Mouse (Mus musculus) lung, postnatal 0 days (tissue): ENCODE data around the gene Cep170. TPM values are rescaled to one million over a fixed set of nuclear protein-coding genes. Genes with fewer than 3 reads are reported as not detected.
"Not testable (repeated sequence)": the region's sequence is repeated elsewhere in the genome, so short reads cannot be mapped to it uniquely, and the experiment has no call there.

Experiments
- ATAC-seq: fragments of 200-750 bp; cut with Nextera tagmentation; 2 replicates; pipeline ENCODE4 v1.8.0; 2017; ENCODE audit warnings: moderate library complexity
- DNase-seq: peaks from one replicate; pipeline ENCODE4 v3.0.0-alpha.2; 2016; ENCODE audit warnings: low spot score
- H3K27ac ChIP-seq: fragments of 300-500 bp; sonication (generic); 2 replicates; pipeline ENCODE4 v1.5.1; 2014; ENCODE audit warnings: antibody characterized with exemption, mild to moderate bottlenecking, low read length, mixed read lengths
- H3K27me3 ChIP-seq: fragments of 300-500 bp; sonication (generic); replicated peaks from 2 replicates; pipeline ENCODE4 v1.6.1; 2014; ENCODE audit warnings: low read length, mixed read lengths; ENCODE audit not compliant: insufficient read depth
- H3K36me3 ChIP-seq: fragments of 300-500 bp; sonication (generic); 2 replicates; pipeline ENCODE4 v1.6.1; 2014; ENCODE audit warnings: low read length, mixed read lengths; ENCODE audit not compliant: insufficient read depth
- H3K4me1 ChIP-seq: fragments of 300-500 bp; sonication (generic); 2 replicates; pipeline ENCODE4 v1.6.1; 2014; ENCODE audit warnings: antibody characterized with exemption, low read depth, low read length, mixed read lengths; ENCODE audit not compliant: insufficient read depth
- H3K4me2 ChIP-seq: fragments of 300-500 bp; sonication (generic); replicated peaks from 2 replicates; pipeline ENCODE4 v1.6.1; 2014; ENCODE audit warnings: low read depth, mild to moderate bottlenecking, low read length, moderate library complexity, mixed read lengths
- H3K4me3 ChIP-seq: fragments of 300-500 bp; sonication (generic); 2 replicates; pipeline ENCODE4 v1.5.1; 2014; ENCODE audit warnings: low read depth, low read length
- H3K9ac ChIP-seq: fragments of 300-500 bp; sonication (generic); replicated peaks from 2 replicates; pipeline ENCODE4 v1.6.1; 2014; ENCODE audit warnings: low read depth, mild to moderate bottlenecking
- H3K9me3 ChIP-seq: fragments of 300-500 bp; sonication (generic); 2 replicates; pipeline ENCODE4 v1.6.1; 2016; ENCODE audit warnings: low read length, mixed read lengths
- CTCF ChIP-seq: IDR thresholded peaks from 2 replicates; pipeline ENCODE4 v1.5.1; 2016; ENCODE audit warnings: antibody characterized with exemption, mild to moderate bottlenecking
- EP300 ChIP-seq: IDR thresholded peaks from 2 replicates; pipeline ENCODE4 v1.6.1; 2016; ENCODE audit warnings: antibody characterized with exemption, mild to moderate bottlenecking, control low read depth
- WGBS: fragments of 180-500 bp; shearing (Covaris S2); extraction: QIAGEN DNeasy Blood & Tissue Kit; methylation state at CpG from one replicate; pipeline ENCODE4 v1.1.7; 2014; 5-methylcytosine and 5-hydroxymethylcytosine counted together
- polyA plus RNA-seq: library from polyadenylated mRNA; unstranded; fragments of >200 nt; fragmentation: Nextera tagmentation; extraction: Ambion mirVana; gene quantifications from 2 replicates; pipeline ENCODE4 v1.2.1, GENCODE M21; 2015

The Cep170 gene
- polyA plus RNA-seq, 1 experiment from 2014 or later, result 12.7 TPM

DNA sequence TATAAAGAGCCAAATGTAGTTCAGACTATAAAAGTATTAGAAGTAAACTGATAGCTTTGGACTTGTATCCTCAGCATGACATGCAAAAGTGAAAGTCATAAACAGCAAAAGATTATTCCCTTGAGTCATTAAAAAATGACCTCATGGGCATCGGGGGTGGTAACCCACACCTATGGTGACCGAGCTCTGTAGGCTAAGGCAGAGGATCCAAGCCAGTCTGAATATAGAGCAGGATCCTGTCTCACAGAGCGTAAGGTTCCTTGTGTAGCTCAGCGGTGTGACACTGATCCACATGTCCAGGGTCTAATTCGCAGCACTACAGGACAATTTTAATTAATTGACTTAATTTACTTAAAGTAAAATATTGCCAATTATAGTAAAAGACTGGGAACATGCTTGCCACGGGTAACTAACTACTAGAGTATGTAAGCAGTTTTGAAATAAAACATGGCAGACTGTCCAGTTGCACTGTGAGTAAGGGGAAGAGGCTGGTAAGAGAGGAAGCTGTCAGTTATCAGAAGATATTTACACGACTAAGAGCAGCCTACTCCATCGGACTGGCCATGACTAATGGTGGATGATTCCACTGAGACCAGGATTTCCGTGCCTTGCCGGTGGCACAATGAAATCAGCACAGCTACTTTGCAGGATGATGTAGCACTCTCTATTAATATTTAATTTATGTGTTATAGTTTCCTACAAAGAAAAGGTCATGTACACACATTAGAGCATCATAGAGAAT is 33.4 kb upstream of the Cep170 start:
- 79% methylated on average over 10 of the region's 10 CpGs for WGBS
- no peak for ATAC-seq
- Histone ChIP-seq H3K27ac (no peak overlapping the region), H3K36me3 (no peaks in the 10 kb centered on the region; the same call in 1 of the 2 replicates), H3K4me2 (no peak overlapping the region), H3K9ac (no peak overlapping the region), H3K27me3 (no peaks in the 10 kb centered on the region), H3K4me3 (no peak overlapping the region), H3K4me1 (no peaks in the 10 kb centered on the region), H3K9me3 (no peaks in the 10 kb centered on the region)
- no peak for TF ChIP-seq CTCF
- no peak for DNase-seq

DNA sequence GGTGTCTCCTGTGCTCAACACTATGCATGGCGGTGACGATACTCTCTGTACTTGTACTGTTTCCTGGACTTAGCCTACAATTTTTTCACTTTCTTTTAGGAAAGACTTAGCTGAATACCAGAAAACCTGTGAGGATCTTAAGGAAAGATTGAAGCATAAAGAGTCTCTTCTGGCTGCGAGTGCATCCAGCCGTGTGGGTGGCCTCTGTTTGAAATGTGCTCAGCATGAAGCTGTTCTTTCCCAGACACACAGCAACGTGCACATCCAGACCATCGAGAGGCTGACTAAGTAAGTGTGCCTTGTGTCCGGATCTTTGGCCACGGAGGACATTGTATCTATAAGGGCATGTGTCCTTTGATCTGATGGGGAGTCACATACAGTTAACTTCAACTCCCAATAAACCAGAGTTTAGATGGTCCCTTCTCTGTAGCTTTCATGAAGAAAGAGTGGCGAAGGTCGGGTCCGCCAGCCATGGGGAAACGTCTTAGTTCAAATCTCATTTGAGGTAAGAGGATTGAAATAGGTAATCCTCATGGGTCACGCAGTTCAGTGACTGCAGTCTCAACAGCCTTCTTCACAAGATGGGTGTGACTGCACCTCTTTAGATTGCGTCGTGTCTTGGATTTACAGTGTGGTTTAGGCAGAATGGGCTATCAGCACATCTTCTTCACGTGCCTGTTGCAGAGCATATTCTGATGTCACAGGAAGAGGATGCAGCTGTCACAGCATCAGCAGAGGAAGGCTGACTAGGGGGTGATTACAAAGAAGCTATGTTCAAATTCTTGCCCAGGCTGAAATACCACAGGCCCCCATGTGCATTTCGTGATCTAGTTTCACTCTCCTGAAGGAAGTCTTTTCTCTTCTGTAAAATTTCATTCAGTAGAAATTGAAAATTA is 31.5 kb upstream of the Cep170 start:
- Histone ChIP-seq H3K9me3 (no peaks in the 10 kb centered on the region), H3K36me3 (no peaks in the 10 kb centered on the region), H3K4me2 (no peak overlapping the region), H3K9ac (no peak overlapping the region), H3K27me3 (no peaks in the 10 kb centered on the region), H3K27ac (no peak overlapping the region), H3K4me3 (no peak overlapping the region), H3K4me1 (no peaks in the 10 kb centered on the region)
- no peak for TF ChIP-seq CTCF
- TF ChIP-seq EP300, result no peak
- DNase-seq (no peak), ATAC-seq (no peak)
- 82% methylated on average over 17 of the region's 17 CpGs for WGBS

DNA sequence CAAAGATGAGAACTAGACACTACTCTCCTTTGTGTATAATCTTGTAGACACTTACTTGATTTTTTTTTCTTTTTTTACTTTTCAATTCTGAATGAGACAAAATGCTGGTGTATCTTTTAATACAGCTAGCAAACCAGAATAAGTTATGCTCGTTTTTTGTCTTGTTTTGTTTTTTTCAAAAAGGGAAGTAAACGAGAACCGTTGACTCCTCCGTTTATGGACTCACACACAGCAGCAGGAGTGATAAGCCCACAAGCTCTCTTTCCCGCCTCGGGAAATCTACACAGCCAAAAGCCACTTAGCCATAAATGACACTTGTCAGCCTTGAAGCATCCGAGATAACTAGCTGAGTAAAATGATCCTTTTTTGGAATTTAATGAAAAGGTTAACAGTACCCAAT is 22.7 kb upstream of the Cep170 start:
- H3K4me2 ChIP-seq, result 0 out of 2 replicates have a peak overlapping the region, but pooled peaks have one; percentile 11
- DNase-seq, H3K36me3 ChIP-seq, H3K9me3 ChIP-seq, H3K9ac ChIP-seq, H3K4me3 ChIP-seq, ATAC-seq, H3K27ac ChIP-seq, H3K4me1 ChIP-seq, H3K27me3 ChIP-seq: not testable (repeated sequence)
- 44% methylated on average over 7 of the region's 7 CpGs for WGBS

DNA sequence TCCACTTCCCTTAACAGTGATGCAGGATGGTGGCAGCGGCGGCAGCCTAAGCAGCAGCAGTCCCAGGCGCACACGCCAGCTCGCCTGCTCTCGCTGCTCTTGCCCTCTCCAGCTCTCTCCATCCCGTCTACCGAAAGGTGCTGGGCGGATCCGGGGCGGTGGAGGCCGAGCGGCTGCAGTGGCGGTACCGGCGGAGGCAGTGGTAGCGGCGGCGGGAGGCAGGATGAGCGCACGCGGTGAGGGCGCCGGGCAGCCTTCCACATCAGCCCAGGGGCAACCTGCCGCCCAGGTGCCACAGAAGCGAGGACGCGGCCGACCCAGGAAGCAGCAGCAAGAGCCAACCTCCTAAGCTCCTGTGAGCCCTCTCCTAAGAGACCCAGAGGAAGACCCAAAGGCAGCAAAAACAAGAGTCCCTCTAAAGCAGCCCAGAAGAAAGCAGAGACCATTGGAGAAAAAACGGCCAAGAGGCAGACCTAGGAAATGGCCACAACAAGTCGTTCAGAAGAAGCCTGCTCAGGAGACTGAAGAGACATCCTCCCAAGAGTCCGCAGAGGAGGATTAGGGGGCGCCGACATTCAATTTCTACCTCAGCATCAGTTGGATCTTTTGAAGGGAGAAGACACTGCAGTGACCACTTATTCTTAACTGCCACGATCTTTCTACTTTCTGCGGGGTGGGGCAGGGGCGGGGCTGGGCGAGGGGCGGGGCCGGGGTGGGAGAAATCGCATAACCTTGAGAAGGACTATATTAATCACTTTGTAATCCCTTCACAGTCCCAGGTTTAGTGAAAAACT is 21.8 kb upstream of the Cep170 start:
- TF ChIP-seq EP300, result no peak
- TF ChIP-seq CTCF, result no peak
- DNase-seq, result no peak
- Histone ChIP-seq H3K27ac (no peak overlapping the region), H3K4me1 (no peaks in the 10 kb centered on the region), H3K9me3 (no peaks in the 10 kb centered on the region), H3K4me3 (peak overlapping the region; percentile 32), H3K4me2 (peak overlapping the region; percentile 60), H3K27me3 (no peaks in the 10 kb centered on the region), H3K36me3 (no peaks in the 10 kb centered on the region), H3K9ac (no peak overlapping the region)
- peak; percentile 61 for ATAC-seq
- 4% methylated on average over 41 of the region's 41 CpGs for WGBS

DNA sequence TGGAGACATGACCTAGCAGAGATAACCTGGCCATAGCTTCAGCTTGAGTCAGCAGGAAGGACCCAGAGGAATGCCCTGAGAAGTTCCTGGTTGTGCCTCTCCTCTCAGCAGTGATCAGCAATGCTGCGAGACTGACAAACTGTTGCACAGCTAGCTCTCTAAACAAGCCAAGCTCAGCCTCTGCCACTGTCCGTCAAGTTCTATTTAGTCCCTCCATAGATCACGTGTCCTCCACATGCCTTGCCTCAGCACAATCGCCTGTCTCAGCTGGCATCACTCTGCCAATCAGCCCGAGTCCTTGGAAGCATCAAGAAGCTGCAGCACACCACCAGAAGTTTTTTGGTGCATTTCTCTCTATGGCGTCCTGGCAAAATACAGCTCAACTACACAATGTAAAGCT is 21.0 kb upstream of the Cep170 start:
- Histone ChIP-seq H3K4me2 (no peak overlapping the region), H3K27ac (no peak overlapping the region), H3K4me3 (no peak overlapping the region), H3K9me3 (no peaks in the 10 kb centered on the region), H3K27me3 (no peaks in the 10 kb centered on the region), H3K9ac (no peak overlapping the region), H3K36me3 (no peaks in the 10 kb centered on the region), H3K4me1 (no peaks in the 10 kb centered on the region)
- DNase-seq, result no peak
- WGBS, result 56% methylated on average over 6 of the region's 6 CpGs
- no peak for TF ChIP-seq EP300
- TF ChIP-seq CTCF, result no peak
- no peak for ATAC-seq

DNA sequence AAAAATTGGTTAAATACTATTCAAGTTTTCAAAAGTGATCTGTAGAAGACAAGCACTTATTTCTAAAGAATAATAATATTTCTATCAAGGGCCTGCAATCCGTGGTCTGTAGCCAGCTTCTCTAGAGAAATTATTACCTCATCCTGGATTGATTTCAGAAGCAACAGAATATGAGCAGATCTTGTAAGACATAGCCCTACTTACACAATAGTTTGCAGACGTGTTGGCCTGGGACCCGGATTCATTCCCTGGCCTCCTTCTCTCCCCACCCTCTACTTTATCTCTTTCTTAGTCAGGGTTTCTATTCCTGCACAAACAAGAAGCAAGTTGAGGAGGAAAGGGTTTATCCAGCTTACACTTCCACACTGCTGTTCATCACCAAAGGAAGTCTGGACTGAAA is 20.1 kb upstream of the Cep170 start:
- Histone ChIP-seq H3K27me3 (no peaks in the 10 kb centered on the region), H3K9me3 (no peaks in the 10 kb centered on the region), H3K4me1 (no peaks in the 10 kb centered on the region), H3K27ac (no peak overlapping the region), H3K4me3 (no peak overlapping the region), H3K36me3 (no peaks in the 10 kb centered on the region), H3K4me2 (no peak overlapping the region), H3K9ac (no peak overlapping the region)
- ATAC-seq (peak; percentile 60; the same call in 1 of the 2 replicates), DNase-seq (peak; percentile 83)
- TF ChIP-seq EP300 (no peak), CTCF (no peak)
- 35% methylated on average over 3 of the region's 3 CpGs for WGBS
